Mouse (Mus musculus) neural tube, embryonic 12.5 days (tissue): ENCODE measurements around the gene Gm9918. TPM values are rescaled to one million over a fixed set of nuclear protein-coding genes. Genes with fewer than 3 reads are reported as not detected.

ENCODE experiments used
- ATAC-seq: fragments of 200-750 bp; cut with Nextera tagmentation; 2 replicates; pipeline ENCODE4 v1.8.0; 2017; ENCODE audit warnings: low read depth, mild to moderate bottlenecking, moderate TSS enrichment, moderate library complexity; ENCODE audit not compliant: low FRiP score
- H3K27ac ChIP-seq: fragments of 300-500 bp; sonication (generic); 2 replicates; pipeline ENCODE4 v1.5.1; 2016
- H3K27me3 ChIP-seq: fragments of 300-500 bp; sonication (generic); replicated peaks from 2 replicates; pipeline ENCODE4 v1.6.1; 2016; ENCODE audit warnings: mild to moderate bottlenecking
- H3K36me3 ChIP-seq: fragments of 300-500 bp; sonication (generic); 2 replicates; pipeline ENCODE4 v1.6.1; 2016; ENCODE audit warnings: mild to moderate bottlenecking
- H3K4me1 ChIP-seq: fragments of 300-500 bp; sonication (generic); 2 replicates; pipeline ENCODE4 v1.6.1; 2016
- H3K4me2 ChIP-seq: fragments of 300-500 bp; sonication (generic); replicated peaks from 2 replicates; pipeline ENCODE4 v1.6.1; 2016; ENCODE audit warnings: mild to moderate bottlenecking
- H3K4me3 ChIP-seq: fragments of 300-500 bp; sonication (generic); 2 replicates; pipeline ENCODE4 v1.5.1; 2016
- H3K9ac ChIP-seq: fragments of 300-500 bp; sonication (generic); 2 replicates; pipeline ENCODE4 v1.6.1; 2016; ENCODE audit warnings: mild to moderate bottlenecking
- H3K9me3 ChIP-seq: fragments of 300-500 bp; sonication (generic); 2 replicates; pipeline ENCODE4 v1.6.1; 2016; ENCODE audit warnings: mild to moderate bottlenecking
- WGBS: fragments of 180-500 bp; shearing (Covaris S2); methylation state at CpG from one replicate; pipeline ENCODE4 v1.1.7; 2016; 5-methylcytosine and 5-hydroxymethylcytosine counted together
- polyA plus RNA-seq: library from polyadenylated mRNA; unstranded; fragments of >200 nt; fragmentation: Nextera tagmentation; extraction: Ambion mirVana; gene quantifications from 2 replicates; pipeline ENCODE4 v1.2.1, GENCODE M21; 2016

The Gm9918 gene
- polyA plus RNA-seq, 1 experiment from 2014 or later: 0.23 TPM

DNA sequence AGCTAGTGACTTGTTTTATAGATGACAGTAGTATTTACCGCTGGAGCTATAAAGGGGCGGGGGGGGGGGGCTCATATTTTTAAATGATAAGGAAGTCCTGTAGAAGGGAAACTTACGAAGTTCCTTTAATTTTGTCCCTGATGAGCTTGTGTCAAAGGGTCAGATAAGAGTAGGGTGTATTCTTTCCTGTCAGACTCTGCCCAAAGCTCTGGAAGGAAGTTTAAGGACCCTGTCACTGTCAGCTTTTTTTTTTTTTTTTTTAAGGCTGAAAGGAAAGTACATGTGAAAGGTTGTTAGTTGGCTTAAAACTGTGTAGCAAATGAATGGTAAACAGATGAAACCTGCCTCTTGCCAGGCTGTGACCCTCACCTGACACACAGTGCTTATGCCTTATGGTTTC lies 13.3 kb downstream of the Gm9918 start:
- Histone ChIP-seq H3K4me3 (no peak overlapping the region), H3K9ac (no peak overlapping the region), H3K36me3 (peaks cover 25% of the 10 kb centered on the region), H3K27ac (no peak overlapping the region), H3K4me2 (no peak overlapping the region), H3K9me3 (no peaks in the 10 kb centered on the region), H3K4me1 (peaks cover 13% of the 10 kb centered on the region), H3K27me3 (no peaks in the 10 kb centered on the region)
- 84% methylated on average over 3 of the region's 3 CpGs for WGBS
- ATAC-seq: no peak

GRCm38 (mm10) chr15:102287395-102287794 lies 17.0 kb downstream of the Gm9918 start:
- no peak for ATAC-seq
- peaks cover 6% of the 10 kb centered on the region; the same call in 1 of the 2 replicates for H3K36me3 ChIP-seq
- H3K27ac ChIP-seq: no peak overlapping the region
- no peak overlapping the region for H3K4me3 ChIP-seq
- H3K9me3 ChIP-seq: no peaks in the 10 kb centered on the region
- H3K27me3 ChIP-seq: no peaks in the 10 kb centered on the region
- H3K9ac ChIP-seq: no peak overlapping the region
- H3K4me1 ChIP-seq: no peaks in the 10 kb centered on the region
- no peak overlapping the region for H3K4me2 ChIP-seq

GRCm38 (mm10) chr15:102295633-102296367 lies 25.4 kb downstream of the Gm9918 start, which contains the start of gene Espl1:
Espl1 (plus strand) TSS chr15:102296266.
- H3K4me2 ChIP-seq: peak within 1 kb of the TSS; percentile 93
- H3K27ac ChIP-seq: no peak within 1 kb of the TSS
- peak within 1 kb of the TSS; percentile 62 for H3K4me3 ChIP-seq
- H3K36me3 ChIP-seq: peaks cover 21% of the 10 kb centered on the region
- no peaks in the 10 kb centered on the region for H3K27me3 ChIP-seq
- H3K9me3 ChIP-seq: no peaks in the 10 kb centered on the region
- ATAC-seq: peak; percentile 97
- WGBS: 8% methylated on average over 25 of the region's 25 CpGs
- H3K9ac ChIP-seq: peak within 1 kb of the TSS; percentile 55; the same call in 1 of the 2 replicates
- peaks cover 7% of the 10 kb centered on the region for H3K4me1 ChIP-seq

GRCm38 (mm10) chr15:102296368-102297006 lies 26.1 kb downstream of the Gm9918 start:
- H3K4me1 ChIP-seq: peaks cover 7% of the 10 kb centered on the region
- 5% methylated on average over 24 of the region's 24 CpGs for WGBS
- peaks cover 28% of the 10 kb centered on the region for H3K36me3 ChIP-seq
- H3K27me3 ChIP-seq: no peaks in the 10 kb centered on the region
- H3K4me2 ChIP-seq: peak overlapping the region; percentile 93
- H3K9me3 ChIP-seq: no peaks in the 10 kb centered on the region
- peak overlapping the region; percentile 62 for H3K4me3 ChIP-seq
- peak; percentile 62 for ATAC-seq
- no peak overlapping the region for H3K27ac ChIP-seq
- H3K9ac ChIP-seq: peak overlapping the region; percentile 55; the same call in 1 of the 2 replicates

DNA sequence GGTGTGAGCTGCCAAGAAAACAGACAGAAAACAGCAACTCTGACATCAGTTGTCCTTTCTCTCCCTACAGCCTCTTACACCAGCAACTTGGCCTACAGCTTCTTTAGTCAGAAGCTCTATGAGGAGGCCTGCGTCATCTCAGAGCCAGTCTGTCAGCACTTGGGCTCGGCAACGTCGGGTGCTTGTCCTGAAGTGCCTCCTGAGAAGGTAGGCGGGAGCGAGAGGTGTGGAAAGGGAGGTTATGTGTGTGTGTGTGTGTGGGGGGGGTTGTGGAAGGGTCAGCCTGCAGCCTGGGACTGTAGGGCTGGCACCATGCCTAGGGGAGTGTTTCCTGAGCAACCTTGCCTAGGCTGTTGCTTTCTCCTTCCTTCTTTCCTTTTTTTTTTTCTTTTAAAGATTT lies 32.2 kb downstream of the Gm9918 start:
- no peaks in the 10 kb centered on the region for H3K27me3 ChIP-seq
- WGBS: 91% methylated on average over 6 of the region's 6 CpGs
- no peak for ATAC-seq
- no peaks in the 10 kb centered on the region for H3K4me1 ChIP-seq
- no peak overlapping the region for H3K27ac ChIP-seq
- no peak overlapping the region for H3K9ac ChIP-seq
- no peaks in the 10 kb centered on the region for H3K9me3 ChIP-seq
- no peak overlapping the region for H3K4me3 ChIP-seq
- peaks cover 64% of the 10 kb centered on the region for H3K36me3 ChIP-seq
- H3K4me2 ChIP-seq: no peak overlapping the region

GRCm38 (mm10) chr15:102308717-102309116 lies 38.4 kb downstream of the Gm9918 start:
- no peaks in the 10 kb centered on the region for H3K4me1 ChIP-seq
- peaks cover 72% of the 10 kb centered on the region for H3K36me3 ChIP-seq
- no peak overlapping the region for H3K9ac ChIP-seq
- H3K27ac ChIP-seq: no peak overlapping the region
- no peak overlapping the region for H3K4me3 ChIP-seq
- no peak overlapping the region for H3K4me2 ChIP-seq
- 93% methylated on average over 9 of the region's 9 CpGs for WGBS
- H3K9me3 ChIP-seq: no peaks in the 10 kb centered on the region
- no peak for ATAC-seq
- H3K27me3 ChIP-seq: no peaks in the 10 kb centered on the region

DNA sequence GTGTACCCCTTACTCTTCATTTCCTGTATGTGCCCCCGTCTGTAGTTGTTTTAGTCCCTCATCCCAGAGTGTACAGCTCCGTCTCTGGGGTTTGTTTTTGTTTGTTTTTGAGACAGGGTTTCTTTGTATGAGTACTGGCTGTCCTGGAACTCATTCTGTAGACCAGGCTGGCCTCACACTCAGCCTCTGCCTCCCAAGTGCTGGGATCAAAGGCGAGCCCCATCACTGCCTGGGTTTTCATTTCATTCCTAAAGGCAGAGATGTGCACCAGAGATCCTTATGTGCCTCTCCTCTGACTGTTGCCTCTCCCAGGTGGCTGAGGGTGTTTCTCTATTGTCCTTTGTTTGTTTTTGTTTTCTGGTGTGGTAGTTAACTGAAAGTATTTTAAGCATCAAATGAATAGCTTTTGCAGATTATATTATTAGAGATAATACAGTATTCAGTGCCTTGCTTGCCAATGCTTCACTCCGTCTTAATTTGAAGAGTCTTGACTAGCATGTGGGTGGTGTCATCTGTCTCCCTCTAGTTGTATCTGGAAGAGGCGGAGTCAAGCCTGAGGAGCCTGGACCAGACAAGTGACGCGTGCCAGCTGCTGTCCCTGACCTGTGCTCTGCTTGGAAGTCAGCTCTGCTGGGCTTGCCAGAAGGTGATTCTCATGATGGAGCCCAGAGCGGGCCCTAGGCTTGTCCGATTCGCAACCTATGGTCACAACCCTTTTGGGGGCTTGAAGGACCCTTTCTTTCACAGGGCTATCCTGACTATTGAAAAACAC lies 39.9 kb downstream of the Gm9918 start:
- no peak overlapping the region for H3K4me2 ChIP-seq
- H3K9ac ChIP-seq: no peak overlapping the region
- no peaks in the 10 kb centered on the region for H3K9me3 ChIP-seq
- WGBS: 90% methylated on average over 10 of the region's 10 CpGs
- H3K27ac ChIP-seq: no peak overlapping the region
- no peaks in the 10 kb centered on the region for H3K27me3 ChIP-seq
- H3K4me3 ChIP-seq: no peak overlapping the region
- no peaks in the 10 kb centered on the region for H3K4me1 ChIP-seq
- ATAC-seq: no peak
- peaks cover 72% of the 10 kb centered on the region for H3K36me3 ChIP-seq

DNA sequence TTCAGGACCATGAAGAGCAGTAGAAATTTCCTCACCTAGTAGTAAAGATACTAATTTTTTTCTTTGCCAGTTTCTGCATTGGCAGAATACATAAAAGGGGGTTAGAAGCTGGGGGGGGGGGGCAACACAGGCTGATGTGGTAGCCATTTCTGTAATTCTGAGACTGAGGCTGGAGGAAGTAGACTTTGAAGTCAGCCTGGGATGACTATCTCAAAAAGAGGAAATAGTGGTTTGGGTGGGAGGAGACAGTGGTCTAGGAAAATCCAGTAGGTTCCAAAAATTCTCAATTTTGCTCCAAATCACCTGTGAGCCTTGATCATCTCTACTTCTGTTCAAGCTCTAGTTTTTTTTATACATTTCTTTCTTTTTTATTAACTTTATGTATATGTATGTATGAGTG lies 41.1 kb downstream of the Gm9918 start:
- no peaks in the 10 kb centered on the region for H3K27me3 ChIP-seq
- peaks cover 72% of the 10 kb centered on the region for H3K36me3 ChIP-seq
- no peak overlapping the region for H3K4me3 ChIP-seq
- H3K4me1 ChIP-seq: no peaks in the 10 kb centered on the region
- no peak overlapping the region for H3K9ac ChIP-seq
- no peak overlapping the region for H3K4me2 ChIP-seq
- no peak overlapping the region for H3K27ac ChIP-seq
- ATAC-seq: no peak
- H3K9me3 ChIP-seq: no peaks in the 10 kb centered on the region

DNA sequence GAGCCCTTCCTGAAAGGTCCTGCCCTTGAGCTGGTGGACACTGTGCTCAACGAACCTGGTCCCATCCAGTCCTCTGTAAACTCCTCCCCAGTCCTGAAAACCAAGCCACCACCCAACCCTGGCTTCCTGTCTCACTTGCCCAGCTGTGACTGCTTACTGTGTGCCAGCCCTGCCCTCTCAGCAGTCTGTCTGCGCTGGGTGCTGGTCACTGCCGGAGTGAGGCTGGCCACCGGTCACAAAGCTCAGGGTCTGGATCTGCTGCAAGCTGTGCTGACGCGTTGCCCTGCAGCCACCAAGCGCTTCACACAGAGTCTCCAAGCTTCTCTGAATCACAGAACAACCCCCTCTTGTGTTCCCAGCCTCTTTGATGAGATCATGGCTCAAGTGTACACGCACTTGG lies 44.9 kb downstream of the Gm9918 start:
- Histone ChIP-seq H3K36me3 (peaks cover 69% of the 10 kb centered on the region), H3K9ac (no peak overlapping the region)

DNA sequence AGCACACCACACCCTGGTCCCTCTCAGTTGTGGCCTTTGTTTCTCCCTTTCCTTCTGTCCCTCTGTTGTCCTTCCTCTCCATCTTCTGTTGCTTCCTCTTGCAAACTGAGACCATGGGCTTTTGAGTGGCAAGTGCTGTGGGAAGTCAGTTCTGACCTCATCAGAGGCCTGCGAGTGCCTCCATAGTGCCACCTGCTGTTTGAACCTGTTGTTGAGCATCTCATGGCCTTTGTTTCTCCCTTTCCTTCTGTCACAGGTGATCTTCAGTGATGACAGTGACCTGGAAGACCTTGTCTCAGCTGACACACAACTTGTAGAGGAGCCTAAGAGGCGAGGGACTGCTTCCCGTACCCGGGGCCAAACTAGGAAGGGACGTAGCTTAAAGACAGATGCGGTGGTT lies 45.9 kb downstream of the Gm9918 start:
- no peak for ATAC-seq
- Histone ChIP-seq H3K9ac (no peak overlapping the region), H3K27ac (no peak overlapping the region), H3K4me1 (no peaks in the 10 kb centered on the region), H3K36me3 (peaks cover 73% of the 10 kb centered on the region), H3K9me3 (no peaks in the 10 kb centered on the region), H3K4me3 (no peak overlapping the region), H3K27me3 (no peaks in the 10 kb centered on the region), H3K4me2 (no peak overlapping the region)
- 85% methylated on average over 6 of the region's 6 CpGs for WGBS

More for the DNA sequence above, 44.9 kb downstream of the Gm9918 start:
- Histone ChIP-seq H3K27ac (no peak overlapping the region), H3K9me3 (no peaks in the 10 kb centered on the region), H3K4me2 (no peak overlapping the region), H3K27me3 (no peaks in the 10 kb centered on the region), H3K4me3 (no peak overlapping the region), H3K4me1 (no peaks in the 10 kb centered on the region)
- 95% methylated on average over 8 of the region's 8 CpGs for WGBS
- no peak for ATAC-seq
